Mouse (Mus musculus): ENCODE results near the gene Ube2d3. TPM values are rescaled to one million over a fixed set of nuclear protein-coding genes. Genes with fewer than 3 reads are reported as not detected.
A peak's percentile ranks its signal among the peaks of the same experiment; 100 is the strongest.

Gene Ube2d3
- polyA plus RNA-seq, 1 experiment from 2014 or later: 447 TPM

GRCm38 (mm10) chr3:135438531-135438912 is 573 bp downstream of the Ube2d3 start:
- Histone ChIP-seq H3K4me2 (peak overlapping the region; percentile 86), H3K4me3 (peak overlapping the region; percentile 83), H3K27ac (ENCODE audit: poor library complexity, severe bottlenecking) (peak overlapping the region; percentile 100), H3K9me3 (replicated peaks) (no peaks in the 10 kb centered on the region), H3K27me3 (replicated peaks) (no peaks in the 10 kb centered on the region), H3K9ac (peak overlapping the region; percentile 99), H3K36me3 (0 out of 2 replicates have a peak, but pooled peaks cover 3% of the 10 kb centered on the region), H3K4me1 (replicated peaks) (peaks cover 14% of the 10 kb centered on the region)
- WGBS: under 1% methylated on average over 40 of the region's 50 CpGs
- ATAC-seq (ENCODE audit: insufficient number of reproducible peaks, low FRiP score): peak; percentile 76

DNA sequence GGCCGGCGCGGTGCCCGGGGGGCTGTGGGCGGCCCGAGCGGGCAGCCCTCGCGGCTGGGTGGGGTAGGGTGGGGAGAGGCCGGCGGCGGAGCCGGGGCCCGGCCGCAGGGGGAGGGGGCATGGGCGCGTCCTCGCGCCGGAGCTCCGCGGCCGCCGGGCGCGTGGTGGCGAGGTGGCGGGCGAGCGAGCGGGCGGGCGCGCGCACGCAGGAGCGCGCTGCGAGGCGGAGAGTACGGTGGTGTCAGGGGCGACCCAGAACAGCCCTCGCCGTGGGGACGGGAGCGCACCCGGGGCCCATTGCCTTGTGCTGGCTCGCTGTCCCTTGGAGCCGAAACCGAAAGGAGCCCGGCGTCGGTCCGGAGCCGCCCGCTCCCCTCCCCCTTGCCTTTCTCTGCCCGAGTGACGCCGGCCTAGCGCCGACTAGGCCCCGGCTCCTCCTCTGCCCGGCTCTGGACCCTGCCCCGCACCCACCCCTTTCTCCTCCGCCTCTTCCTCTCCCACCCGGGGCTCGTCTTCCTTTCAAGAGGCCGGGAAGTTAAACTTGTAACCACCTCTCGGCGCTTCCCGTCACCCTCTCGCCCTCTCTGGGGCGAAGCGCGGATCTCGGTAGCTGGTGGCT is 1.1 kb downstream of the Ube2d3 start:
- Histone ChIP-seq H3K4me2 (peak overlapping the region; percentile 86), H3K36me3 (peaks cover 5% of the 10 kb centered on the region; the same call in 1 of the 2 replicates), H3K4me1 (replicated peaks) (peaks cover 15% of the 10 kb centered on the region), H3K27ac (ENCODE audit: poor library complexity, severe bottlenecking) (peak overlapping the region; percentile 100), H3K4me3 (peak overlapping the region; percentile 83), H3K9me3 (replicated peaks) (no peaks in the 10 kb centered on the region), H3K9ac (peak overlapping the region; percentile 99), H3K27me3 (replicated peaks) (no peaks in the 10 kb centered on the region)
- peak; percentile 76 for ATAC-seq (ENCODE audit: insufficient number of reproducible peaks, low FRiP score)
- WGBS: under 1% methylated on average over 38 of the region's 76 CpGs

GRCm38 (mm10) chr3:135439651-135440050 is 1.7 kb downstream of the Ube2d3 start:
- peak overlapping the region; percentile 86 for H3K4me2 ChIP-seq
- no peaks in the 10 kb centered on the region for H3K9me3 ChIP-seq (replicated peaks)
- no peaks in the 10 kb centered on the region for H3K27me3 ChIP-seq (replicated peaks)
- H3K4me1 ChIP-seq (replicated peaks): peaks cover 15% of the 10 kb centered on the region
- peak overlapping the region; percentile 99 for H3K9ac ChIP-seq
- peak overlapping the region; percentile 100 for H3K27ac ChIP-seq (ENCODE audit: poor library complexity, severe bottlenecking)
- peak overlapping the region; percentile 83 for H3K4me3 ChIP-seq
- ATAC-seq (ENCODE audit: insufficient number of reproducible peaks, low FRiP score): no peak
- peaks cover 5% of the 10 kb centered on the region; the same call in 1 of the 2 replicates for H3K36me3 ChIP-seq
- WGBS: 2% methylated on average over 15 of the region's 15 CpGs

DNA sequence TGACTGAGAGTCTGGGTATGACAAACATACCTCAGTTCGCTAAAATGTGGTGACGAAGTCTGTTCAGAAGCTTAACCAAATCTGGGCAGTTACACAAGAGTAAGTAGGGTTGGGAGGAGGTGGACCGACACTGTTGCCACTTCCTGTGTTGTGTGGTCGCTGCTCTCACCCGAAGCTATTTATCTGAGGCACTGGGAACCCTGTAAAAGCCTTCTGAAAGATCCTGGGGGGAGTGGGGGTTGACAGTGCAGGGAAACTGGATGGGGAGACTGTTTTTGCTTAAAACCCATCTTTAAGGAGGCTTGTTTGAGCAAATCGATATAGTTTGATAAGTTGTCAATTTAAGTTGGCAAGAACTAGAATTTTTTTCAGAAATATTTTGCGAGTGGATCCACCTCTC is 2.3 kb downstream of the Ube2d3 start:
- Histone ChIP-seq H3K27me3 (replicated peaks) (no peaks in the 10 kb centered on the region), H3K9ac (peak overlapping the region; percentile 99), H3K36me3 (peaks cover 5% of the 10 kb centered on the region; the same call in 1 of the 2 replicates), H3K4me1 (replicated peaks) (peaks cover 17% of the 10 kb centered on the region), H3K9me3 (replicated peaks) (no peaks in the 10 kb centered on the region), H3K4me3 (peak overlapping the region; percentile 83), H3K4me2 (peak overlapping the region; percentile 86), H3K27ac (ENCODE audit: poor library complexity, severe bottlenecking) (peak overlapping the region; percentile 100; the same call in 1 of the 2 replicates)
- WGBS: 16% methylated on average over 7 of the region's 7 CpGs
- ATAC-seq (ENCODE audit: insufficient number of reproducible peaks, low FRiP score): no peak

DNA sequence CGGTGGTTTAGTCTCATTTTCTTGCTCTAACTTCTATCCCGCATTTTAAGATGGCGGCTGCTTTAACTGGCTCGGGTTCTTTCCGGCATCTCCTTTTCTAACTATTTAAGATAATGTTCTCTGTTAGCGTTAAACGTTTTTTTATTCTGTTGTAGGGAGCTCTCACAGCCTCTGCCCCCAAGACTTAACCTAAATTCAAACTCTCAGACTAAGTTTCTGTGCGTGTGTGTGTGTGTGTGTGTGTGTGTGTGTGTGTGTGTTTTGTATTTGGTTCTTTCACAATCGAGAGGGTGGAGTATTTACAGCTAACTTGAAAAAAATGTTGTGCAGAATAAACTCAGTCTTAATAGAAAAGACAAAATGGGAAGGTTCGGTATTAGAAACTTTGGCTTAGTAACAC is 2.7 kb downstream of the Ube2d3 start:
- peaks cover 5% of the 10 kb centered on the region; the same call in 1 of the 2 replicates for H3K36me3 ChIP-seq
- H3K27ac ChIP-seq (ENCODE audit: poor library complexity, severe bottlenecking): no peak overlapping the region
- no peak for ATAC-seq (ENCODE audit: insufficient number of reproducible peaks, low FRiP score)

GRCm38 (mm10) chr3:135444930-135445329 is 7.0 kb downstream of the Ube2d3 start:
- Histone ChIP-seq H3K27ac (ENCODE audit: poor library complexity, severe bottlenecking) (no peak overlapping the region), H3K9me3 (replicated peaks) (no peaks in the 10 kb centered on the region), H3K4me1 (replicated peaks) (peaks cover 12% of the 10 kb centered on the region), H3K4me3 (no peak overlapping the region), H3K9ac (no peak overlapping the region), H3K27me3 (replicated peaks) (no peaks in the 10 kb centered on the region), H3K36me3 (peaks cover 14% of the 10 kb centered on the region), H3K4me2 (no peak overlapping the region)
- no peak for ATAC-seq (ENCODE audit: insufficient number of reproducible peaks, low FRiP score)

More for the DNA sequence above, 2.7 kb downstream of the Ube2d3 start:
- H3K9me3 ChIP-seq (replicated peaks): no peaks in the 10 kb centered on the region
- H3K27me3 ChIP-seq (replicated peaks): no peaks in the 10 kb centered on the region
- peak overlapping the region; percentile 83 for H3K4me3 ChIP-seq
- peaks cover 17% of the 10 kb centered on the region for H3K4me1 ChIP-seq (replicated peaks)
- peak overlapping the region; percentile 86 for H3K4me2 ChIP-seq
- H3K9ac ChIP-seq: peak overlapping the region; percentile 99
- 37% methylated on average over 10 of the region's 10 CpGs for WGBS

- no peak for ATAC-seq (ENCODE audit: insufficient number of reproducible peaks, low FRiP score)
- H3K36me3 ChIP-seq: peaks cover 39% of the 10 kb centered on the region
- no peak overlapping the region for H3K27ac ChIP-seq (ENCODE audit: poor library complexity, severe bottlenecking)
- no peak overlapping the region for H3K9ac ChIP-seq
- no peak overlapping the region for H3K4me3 ChIP-seq
- no peaks in the 10 kb centered on the region for H3K27me3 ChIP-seq (replicated peaks)
- H3K9me3 ChIP-seq (replicated peaks): no peaks in the 10 kb centered on the region
- H3K4me1 ChIP-seq (replicated peaks): no peaks in the 10 kb centered on the region
- no peak overlapping the region for H3K4me2 ChIP-seq
Observed at GRCm38 (mm10) chr3:135458981-135459380, 21.0 kb downstream of the Ube2d3 start.

GRCm38 (mm10) chr3:135468402-135468801 is 30.5 kb downstream of the Ube2d3 start:
- 85% methylated on average over 1 of the region's 1 CpGs for WGBS
- peaks cover 2% of the 10 kb centered on the region; the same call in 1 of the 2 replicates for H3K36me3 ChIP-seq

GRCm38 (mm10) chr3:135469146-135469545 is 31.2 kb downstream of the Ube2d3 start:
- no peak overlapping the region for H3K4me3 ChIP-seq
- WGBS: 46% methylated on average over 3 of the region's 3 CpGs

More at GRCm38 (mm10) chr3:135468402-135468801, 30.5 kb downstream of the Ube2d3 start:
- H3K4me3 ChIP-seq: no peak overlapping the region
- no peak overlapping the region for H3K4me2 ChIP-seq
- 0 out of 2 replicates have a peak, but pooled peaks cover 5% of the 10 kb centered on the region for H3K4me1 ChIP-seq (replicated peaks)
- H3K9me3 ChIP-seq (replicated peaks): no peaks in the 10 kb centered on the region
- no peak for ATAC-seq (ENCODE audit: insufficient number of reproducible peaks, low FRiP score)
- no peaks in the 10 kb centered on the region for H3K27me3 ChIP-seq (replicated peaks)
- H3K9ac ChIP-seq: no peak overlapping the region
- H3K27ac ChIP-seq (ENCODE audit: poor library complexity, severe bottlenecking): no peak overlapping the region

DNA sequence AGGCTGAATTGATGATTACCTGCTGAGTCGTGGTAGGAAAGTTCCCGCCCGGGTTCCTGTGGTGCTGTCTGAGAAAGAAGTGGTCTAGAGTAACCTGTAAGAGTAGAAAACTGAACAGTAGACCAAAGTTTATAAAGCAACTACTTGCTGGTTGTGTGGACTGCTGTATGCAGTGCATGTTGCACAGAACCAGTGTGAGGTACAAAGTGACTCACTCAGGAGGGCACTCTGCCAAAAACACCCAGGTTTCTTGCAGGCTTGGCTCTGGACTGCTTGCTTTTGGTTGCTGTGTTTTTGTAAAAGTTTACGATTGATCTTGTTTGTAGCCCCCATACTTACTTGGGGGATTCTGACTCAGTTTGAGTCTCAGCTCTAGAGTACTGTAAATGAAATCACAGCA is 32.0 kb downstream of the Ube2d3 start:
- no peak for ATAC-seq (ENCODE audit: insufficient number of reproducible peaks, low FRiP score)
- Histone ChIP-seq H3K27ac (ENCODE audit: poor library complexity, severe bottlenecking) (no peak overlapping the region), H3K4me3 (no peak overlapping the region), H3K9me3 (replicated peaks) (no peaks in the 10 kb centered on the region), H3K4me2 (no peak overlapping the region), H3K9ac (no peak overlapping the region), H3K36me3 (no peaks in the 10 kb centered on the region), H3K4me1 (replicated peaks) (0 out of 2 replicates have a peak, but pooled peaks cover 3% of the 10 kb centered on the region), H3K27me3 (replicated peaks) (no peaks in the 10 kb centered on the region)
- 48% methylated on average over 4 of the region's 4 CpGs for WGBS

More at GRCm38 (mm10) chr3:135469146-135469545, 31.2 kb downstream of the Ube2d3 start:
- Histone ChIP-seq H3K27me3 (replicated peaks) (no peaks in the 10 kb centered on the region), H3K27ac (ENCODE audit: poor library complexity, severe bottlenecking) (no peak overlapping the region), H3K4me2 (no peak overlapping the region), H3K9me3 (replicated peaks) (no peaks in the 10 kb centered on the region), H3K4me1 (replicated peaks) (0 out of 2 replicates have a peak, but pooled peaks cover 5% of the 10 kb centered on the region), H3K9ac (no peak overlapping the region), H3K36me3 (no peaks in the 10 kb centered on the region)
- ATAC-seq (ENCODE audit: insufficient number of reproducible peaks, low FRiP score): no peak

DNA sequence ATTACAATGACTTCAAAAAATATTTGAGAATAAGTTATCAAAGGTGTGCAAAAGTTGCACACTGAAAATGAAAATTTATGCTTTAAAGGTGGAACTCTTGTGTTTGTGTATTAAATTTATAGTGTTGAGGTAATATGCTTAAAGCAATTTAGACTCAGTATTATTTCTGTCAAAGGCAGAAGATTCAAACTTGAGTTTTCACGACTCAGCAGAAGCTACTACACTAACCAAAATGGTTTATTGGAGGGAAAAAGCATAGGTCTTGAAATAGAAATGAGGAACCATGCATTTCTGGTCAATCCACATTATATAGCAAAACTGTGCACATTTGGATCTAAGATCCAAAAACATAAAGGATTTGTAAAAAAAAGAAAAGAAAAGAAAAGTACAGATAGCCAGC is 32.9 kb downstream of the Ube2d3 start:
- Histone ChIP-seq H3K27me3 (replicated peaks) (no peaks in the 10 kb centered on the region), H3K4me1 (replicated peaks) (0 out of 2 replicates have a peak, but pooled peaks cover 3% of the 10 kb centered on the region), H3K36me3 (no peaks in the 10 kb centered on the region), H3K9me3 (replicated peaks) (no peaks in the 10 kb centered on the region), H3K4me2 (no peak overlapping the region), H3K9ac (no peak overlapping the region), H3K4me3 (no peak overlapping the region), H3K27ac (ENCODE audit: poor library complexity, severe bottlenecking) (no peak overlapping the region)
- 79% methylated on average over 1 of the region's 1 CpGs for WGBS
- no peak for ATAC-seq (ENCODE audit: insufficient number of reproducible peaks, low FRiP score)
